Mouse (Mus musculus) subcutaneous adipose tissue, adult 2 months (tissue): ENCODE measurements around the gene Prdx3. TPM values are rescaled to one million over a fixed set of nuclear protein-coding genes. Genes with fewer than 3 reads are reported as not detected.

Experiments
- polyA plus RNA-seq: library from polyadenylated mRNA; depleted of rRNA; stranded (reverse); fragments of >200 nt; gene quantifications from 2 replicates; pipeline ENCODE4 v1.2.3, GENCODE M21; 2012; ENCODE audit warnings: low replicate concordance; rRNA removed

Gene Prdx3
- polyA plus RNA-seq: 205 and 274 TPM in 2 replicates

DNA sequence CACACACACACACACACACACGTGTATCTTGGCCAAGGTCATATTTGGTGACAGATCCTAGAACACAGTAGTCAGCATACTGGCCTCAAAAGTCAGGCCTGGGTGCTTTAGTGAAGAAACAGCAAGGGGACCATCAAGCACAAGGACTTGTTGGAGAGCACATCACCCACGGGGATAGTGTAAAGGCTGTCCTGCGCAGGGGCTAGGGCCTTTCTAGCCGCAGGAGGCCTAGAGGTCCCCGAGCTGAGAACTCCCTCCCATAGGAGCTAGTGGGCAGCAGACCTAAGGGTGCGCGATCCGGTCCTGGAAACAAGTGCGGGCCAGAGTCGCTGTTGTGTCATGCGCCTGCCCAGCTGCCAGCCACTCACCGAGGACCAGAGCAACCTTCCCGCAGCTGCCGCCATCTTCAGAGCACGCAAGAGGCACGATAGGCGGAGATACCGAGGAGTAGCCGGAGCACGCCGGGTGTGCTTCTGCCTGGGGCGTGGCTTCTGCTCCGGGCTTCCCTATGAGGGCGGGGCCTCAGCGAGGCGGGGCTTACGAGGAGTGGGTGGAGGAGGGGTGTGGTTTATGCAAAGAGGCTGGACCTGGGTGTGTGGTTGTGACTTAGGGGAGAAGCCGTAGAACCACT, at the start of gene Prdx3:
Prdx3 (minus strand) TSS at position 493 of the 631 bp plus-strand sequence.

DNA sequence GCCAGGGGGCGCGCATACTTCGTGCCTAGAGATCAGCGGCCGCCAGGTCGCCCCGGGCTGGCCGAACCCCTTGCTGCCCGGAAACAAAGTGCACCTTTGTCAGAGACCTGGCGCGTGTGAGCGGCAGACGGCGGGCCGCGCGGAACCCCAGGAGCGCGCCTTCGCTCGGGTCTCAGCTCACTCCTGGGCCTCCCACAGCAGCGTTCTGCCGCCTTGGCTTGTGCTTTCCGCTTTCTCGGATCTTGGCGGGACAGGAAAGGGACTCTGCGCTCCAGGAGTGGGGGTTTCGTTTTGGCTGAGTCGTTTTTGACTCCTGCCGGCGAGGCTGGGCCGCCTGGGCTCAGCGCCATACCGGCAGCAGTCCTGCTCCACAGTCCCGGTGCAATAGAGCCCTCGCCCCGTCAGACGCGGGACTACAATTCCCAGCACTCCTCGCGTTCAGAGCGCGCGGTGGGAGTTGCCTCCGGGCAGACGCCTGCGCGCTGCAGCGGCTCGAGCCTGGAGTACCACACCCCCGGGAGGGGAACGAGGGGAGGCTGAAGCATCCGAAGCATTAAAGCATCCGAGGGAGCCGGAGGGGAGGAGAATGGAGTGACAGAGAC, 15.5 kb upstream of the Prdx3 start, which contains the start of gene Grk5:
Grk5 (plus strand) TSS at position 36 of the 602 bp plus-strand sequence.

GRCm38 (mm10) chr19:60860868-60861700, 13.3 kb downstream of the Prdx3 start, which contains the start of gene Sfxn4:
Gene Sfxn4 (minus strand): TSS chr19:60861479.

Other genes with a start within 250 kb of the Prdx3 start
- gene Nanos1, start 118.6 kb downstream of the Prdx3 start, polyA plus RNA-seq: 0.06 and 0.31 TPM in 2 replicates
- gene Eif3a, start 83.9 kb downstream of the Prdx3 start, polyA plus RNA-seq: 23.7 and 60.3 TPM in 2 replicates
- 14.7 and 17.8 TPM in 2 replicates for gene Fam45a, start 63.0 kb downstream of the Prdx3 start, polyA plus RNA-seq
- 2.9 and 7.3 TPM in 2 replicates for gene Sfxn4, start 13.1 kb downstream of the Prdx3 start, polyA plus RNA-seq
- gene Grk5, start 15.2 kb upstream of the Prdx3 start, polyA plus RNA-seq: 4.4 and 11.3 TPM in 2 replicates